Mouse (Mus musculus) kidney, postnatal 36 days (tissue): ENCODE measurements around the gene Slc16a8.
"Not testable (repeated sequence)": the region's sequence is repeated elsewhere in the genome, so short reads cannot be mapped to it uniquely, and the experiment has no call there.

Experiments used
- DNase-seq, 2 experiments: peaks; one replicate each; pipeline ENCODE4 v3.0.0; 2021 to 2022; ENCODE audit warnings: mixed read lengths in 2 of 2

The Slc16a8 gene

DNA sequence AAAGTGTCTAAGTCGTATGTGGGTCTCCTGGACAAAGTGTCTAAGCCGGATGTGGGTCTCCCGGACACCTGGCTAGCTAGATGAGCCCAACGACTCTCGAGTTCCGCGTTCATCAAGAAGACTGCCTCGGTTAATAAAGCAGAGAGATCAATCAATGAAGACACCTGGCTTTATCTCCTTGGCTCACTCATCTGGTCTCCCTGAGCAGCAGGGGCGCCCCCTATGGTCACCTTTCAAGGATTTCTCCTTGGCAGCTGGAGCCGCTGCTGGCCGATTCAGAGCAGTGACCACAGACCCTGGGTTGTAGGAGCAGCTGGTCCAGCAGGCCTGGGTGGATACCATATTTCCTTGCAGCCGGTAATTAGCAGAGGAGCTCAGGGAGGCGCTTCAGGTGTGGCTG, 7.8 kb upstream of the Slc16a8 start:
- peak; percentile 27 to 73 for DNase-seq

- DNase-seq, result no peak
Observed at GRCm38 (mm10) chr15:79261757-79262156, 7.2 kb upstream of the Slc16a8 start.

DNA sequence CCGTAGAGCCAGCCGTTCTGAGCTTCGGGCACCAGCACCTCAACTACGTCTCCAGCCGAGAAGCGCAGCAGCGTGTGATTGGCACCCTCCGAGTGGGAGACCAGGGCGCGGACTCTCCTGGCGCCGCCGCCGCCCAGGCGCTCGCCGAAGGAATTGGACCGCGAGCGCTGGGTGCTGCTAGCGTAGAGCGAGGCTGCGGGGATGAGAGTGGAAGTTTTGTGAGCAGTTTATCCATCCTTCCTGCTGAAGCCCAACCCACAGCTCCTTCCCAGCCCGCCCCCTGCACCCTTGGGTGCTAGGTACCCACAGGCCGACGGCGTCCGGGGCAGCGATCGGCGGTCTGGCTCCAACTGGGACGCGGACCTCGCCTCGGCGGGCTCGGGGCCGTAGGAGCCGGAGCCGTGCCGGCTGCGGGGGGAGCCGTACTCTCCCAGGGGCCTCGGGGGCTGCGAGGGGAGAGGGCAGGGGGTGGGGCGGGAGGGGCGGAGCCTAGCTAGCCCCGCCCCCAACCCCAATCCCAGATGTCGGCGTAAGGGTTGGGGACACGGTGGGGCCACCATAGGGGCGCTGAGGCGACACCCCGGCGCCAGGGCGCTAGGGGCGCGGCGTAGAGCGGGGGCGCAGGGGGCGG, 6.6 kb upstream of the Slc16a8 start:
- peak; percentile 32 to 62 for DNase-seq

GRCm38 (mm10) chr15:79258521-79258920, 4.0 kb upstream of the Slc16a8 start:
- DNase-seq, result peak; percentile 86 to 94

DNA sequence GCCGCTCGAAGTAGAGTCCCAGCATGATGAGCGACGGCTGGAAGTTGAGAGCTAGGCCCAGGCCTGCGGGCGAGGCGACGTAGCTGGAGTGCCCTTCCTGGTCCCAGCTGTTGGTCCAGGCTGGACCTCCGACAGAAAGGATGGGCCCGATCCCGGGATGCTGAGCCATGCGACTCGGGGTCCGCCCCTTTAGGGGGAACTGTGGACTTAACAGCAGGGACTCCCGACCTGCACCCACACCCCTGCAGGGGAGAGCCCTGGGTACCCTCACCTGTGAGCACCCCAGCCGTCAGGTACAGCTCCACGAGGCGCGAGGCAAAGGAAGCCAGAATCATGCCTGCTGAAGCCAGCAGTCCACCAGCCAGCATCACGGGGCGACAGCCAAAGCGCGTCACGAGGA, 2.0 kb downstream of the Slc16a8 start:
- no peak for DNase-seq

DNA sequence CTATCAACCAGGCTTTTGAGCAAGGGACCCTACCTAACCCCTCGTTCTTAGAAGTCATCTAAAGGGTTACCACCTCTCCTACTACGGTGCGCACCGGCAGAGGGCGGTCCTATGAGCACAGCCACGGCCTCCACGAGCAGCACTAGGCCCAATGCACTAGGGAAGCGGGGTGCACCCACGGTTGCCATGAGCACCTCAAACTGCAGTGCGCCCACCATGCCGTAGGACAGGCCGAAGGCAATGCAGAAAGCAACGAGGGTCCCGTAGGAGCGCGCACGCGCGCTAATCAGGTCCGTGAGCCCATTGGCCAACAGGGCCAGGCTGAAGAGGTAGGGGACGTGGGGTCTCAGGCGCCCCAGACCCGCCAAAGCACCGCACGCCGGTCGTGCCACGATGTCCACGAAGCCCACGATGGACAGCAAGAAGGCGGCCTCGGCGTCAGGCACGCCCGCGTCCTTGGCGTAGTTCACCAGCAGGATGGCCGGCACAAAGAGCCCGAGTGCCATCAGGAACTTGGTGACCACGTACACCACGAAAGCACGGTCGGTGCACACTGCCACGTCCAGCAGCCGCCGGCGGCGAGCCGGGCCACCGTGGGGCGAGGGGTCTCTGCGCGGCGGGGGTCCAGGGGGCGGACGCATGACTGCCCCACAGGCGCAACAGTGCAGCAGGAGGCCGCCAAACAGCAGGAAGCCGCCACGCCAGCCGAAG, 2.6 kb downstream of the Slc16a8 start:
- peak in 1 of 2 experiments; percentile 45 for DNase-seq

- DNase-seq, result no peak
Observed at GRCm38 (mm10) chr15:79251168-79251567, 3.4 kb downstream of the Slc16a8 start.

- DNase-seq, result no peak
Observed at GRCm38 (mm10) chr15:79250236-79250635, 4.3 kb downstream of the Slc16a8 start.

DNA sequence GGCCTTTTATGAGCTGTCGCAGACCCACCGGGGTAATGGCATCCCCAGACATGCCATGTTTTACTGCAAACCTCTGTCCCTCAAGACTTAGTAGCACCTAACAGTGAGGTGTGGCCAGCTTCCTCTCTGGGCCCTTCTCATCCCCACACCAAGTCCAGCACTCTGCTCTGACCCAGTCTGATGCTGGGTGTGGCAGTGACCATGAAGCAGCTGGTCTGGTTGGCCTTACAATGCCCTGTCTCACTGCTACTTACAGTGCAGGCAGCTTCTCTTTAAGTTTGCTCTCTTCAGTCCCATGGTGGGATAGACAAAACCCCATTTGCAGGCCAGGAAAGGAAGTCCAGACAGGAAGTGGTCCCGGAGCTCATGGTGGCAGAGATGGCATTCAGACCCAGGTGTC, 9.2 kb downstream of the Slc16a8 start:
- DNase-seq, result no peak

- DNase-seq, result peak; percentile 52 to 61
Observed at GRCm38 (mm10) chr15:79244071-79244893, 10.3 kb downstream of the Slc16a8 start.

- DNase-seq, result peak; percentile 96 to 97
Observed at GRCm38 (mm10) chr15:79243234-79244042, 11.1 kb downstream of the Slc16a8 start.

DNA sequence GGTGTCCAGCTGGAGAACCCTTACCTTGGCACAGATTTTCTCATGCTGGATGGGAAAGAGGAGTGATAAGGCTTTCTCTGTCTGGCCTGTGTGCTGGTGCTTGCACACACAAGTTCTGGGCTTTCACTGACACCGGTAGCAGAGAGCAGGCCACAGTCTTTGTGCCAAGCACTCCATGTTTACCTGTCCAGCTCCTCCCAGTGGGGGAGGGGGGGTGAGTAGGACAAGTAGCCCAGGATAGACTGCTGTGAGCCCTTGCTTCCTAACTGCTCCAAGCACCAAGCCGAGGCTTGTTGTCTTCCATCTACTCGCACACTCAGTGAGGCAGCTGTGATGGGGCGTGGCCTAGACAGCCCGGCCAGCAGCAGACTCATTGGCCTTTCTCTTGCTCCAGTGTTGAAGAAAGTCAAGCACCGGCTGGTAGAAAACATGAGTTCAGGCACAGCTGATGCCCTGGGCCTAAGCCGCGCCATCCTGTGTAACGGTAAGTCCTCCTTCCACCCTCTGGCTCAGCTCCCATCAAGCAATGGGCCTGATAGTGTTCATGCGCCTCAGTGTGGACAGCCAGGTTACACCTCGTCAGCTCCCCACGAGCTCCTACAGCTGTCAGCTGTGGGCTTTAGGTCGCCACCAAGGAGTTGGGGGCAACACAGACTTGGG, 11.9 kb downstream of the Slc16a8 start:
- DNase-seq, result no peak

- DNase-seq, result no peak
Observed at GRCm38 (mm10) chr15:79238036-79238435, 16.5 kb downstream of the Slc16a8 start.

DNA sequence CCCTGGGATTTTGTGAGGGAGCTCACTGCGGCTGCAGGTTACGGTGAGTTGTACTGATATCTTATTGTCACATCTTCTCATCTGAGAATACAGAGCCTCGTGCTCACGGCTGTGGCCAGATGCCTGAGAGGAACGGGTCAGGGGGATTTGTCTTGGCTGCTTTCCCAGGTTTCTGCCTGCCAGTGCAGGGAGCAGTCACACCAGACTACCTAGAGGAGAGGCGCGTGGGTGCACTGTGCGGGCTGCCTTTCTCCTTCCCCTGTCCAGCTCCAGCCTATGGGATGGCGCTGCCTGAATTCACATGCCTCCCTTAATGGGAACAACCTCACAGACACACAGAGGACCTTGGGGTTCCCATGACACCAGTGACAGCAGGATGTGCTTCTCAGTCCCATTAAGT, 19.3 kb downstream of the Slc16a8 start:
- no peak for DNase-seq

DNA sequence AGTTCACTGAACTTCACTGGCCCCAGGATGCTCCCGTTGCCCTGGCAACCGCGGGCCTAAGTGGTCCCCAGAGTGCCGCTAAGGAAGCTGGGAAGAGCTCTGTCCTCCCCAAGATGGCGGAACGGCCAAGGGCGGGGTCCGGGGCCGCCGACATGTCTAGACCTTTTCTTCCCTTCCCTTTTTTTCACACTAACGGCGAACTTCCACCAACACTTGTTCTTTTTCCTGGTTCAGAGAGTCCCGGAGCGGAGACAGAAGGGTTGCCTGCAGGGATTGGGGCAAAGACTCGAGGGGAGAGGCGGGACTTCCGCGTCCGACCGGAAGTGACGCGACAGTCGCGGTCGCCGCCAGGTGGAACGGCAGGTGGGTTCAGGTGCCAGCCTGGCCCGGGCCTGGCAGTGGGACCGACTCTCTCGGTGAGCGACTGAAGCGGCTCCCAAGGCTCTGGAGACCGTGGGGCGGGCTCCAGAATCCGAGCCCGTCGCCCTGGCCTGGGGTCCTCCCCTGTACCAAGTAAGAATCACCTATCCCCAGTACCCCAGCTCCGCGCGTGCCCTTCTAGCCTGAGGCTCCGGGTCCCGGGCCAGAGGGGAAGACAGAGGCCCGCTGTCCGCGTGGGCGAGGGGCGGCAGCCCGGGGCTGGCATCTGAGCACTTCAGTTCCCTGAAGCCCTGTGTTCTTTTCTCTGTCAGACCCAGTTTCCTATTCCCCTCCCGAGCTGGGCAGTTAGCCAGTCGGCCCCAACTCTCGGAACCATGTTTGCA, 25.3 kb downstream of the Slc16a8 start, which contains the start of the genes Pick1 and Gm49486:
TSS of gene Pick1 (plus strand) at position 116 of the 764 bp plus-strand sequence.
TSS of gene Gm49486 (plus strand) at position 334 of the 764 bp plus-strand sequence.
- DNase-seq, result peak; percentile 92 to 95

GRCm38 (mm10) chr15:79225780-79226179, 28.8 kb downstream of the Slc16a8 start:
- not testable (repeated sequence) for DNase-seq

DNA sequence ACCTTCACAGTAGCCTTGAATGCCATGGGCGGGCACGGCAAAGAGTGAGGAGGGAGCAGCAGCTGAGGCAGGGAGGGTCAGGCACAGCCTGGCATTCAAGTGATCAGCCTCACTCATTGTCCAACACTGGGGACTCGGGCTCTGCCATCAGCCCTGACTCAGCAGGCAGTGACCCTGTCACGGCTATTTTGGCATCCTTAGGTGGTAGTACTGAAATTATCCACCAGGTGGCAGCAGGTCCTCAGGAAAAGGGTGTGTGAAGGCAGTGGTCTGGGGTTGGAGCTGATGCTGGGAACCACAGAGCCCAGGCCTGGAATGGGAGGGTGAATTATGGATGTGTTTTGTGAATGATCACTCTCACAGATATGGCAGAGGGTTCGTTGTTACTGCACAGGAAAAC, 29.9 kb downstream of the Slc16a8 start:
- peak; percentile 78 to 91 for DNase-seq

DNA sequence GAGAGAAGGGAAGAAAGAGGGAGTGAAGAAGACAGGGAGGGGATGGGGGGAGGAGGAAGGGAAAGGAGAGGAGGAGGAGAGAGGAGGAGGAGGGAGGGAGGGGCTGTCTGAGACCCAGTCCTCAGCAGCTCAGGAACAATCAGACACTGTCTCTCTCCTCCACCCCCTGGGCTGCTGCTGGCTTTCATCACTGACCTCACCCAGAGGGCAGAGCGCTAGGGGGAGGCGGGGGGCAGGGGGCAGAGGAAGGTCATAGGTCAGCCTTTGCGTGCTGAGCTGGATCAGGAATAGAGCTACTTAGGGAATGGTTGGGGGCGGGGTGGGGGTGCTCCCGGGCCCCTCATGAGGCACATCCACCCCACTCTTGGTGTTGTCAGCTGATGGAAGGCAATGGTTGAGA, 30.9 kb downstream of the Slc16a8 start:
- DNase-seq, result no peak

GRCm38 (mm10) chr15:79219572-79219971, 35.0 kb downstream of the Slc16a8 start:
- peak; percentile 15 to 30 for DNase-seq

DNA sequence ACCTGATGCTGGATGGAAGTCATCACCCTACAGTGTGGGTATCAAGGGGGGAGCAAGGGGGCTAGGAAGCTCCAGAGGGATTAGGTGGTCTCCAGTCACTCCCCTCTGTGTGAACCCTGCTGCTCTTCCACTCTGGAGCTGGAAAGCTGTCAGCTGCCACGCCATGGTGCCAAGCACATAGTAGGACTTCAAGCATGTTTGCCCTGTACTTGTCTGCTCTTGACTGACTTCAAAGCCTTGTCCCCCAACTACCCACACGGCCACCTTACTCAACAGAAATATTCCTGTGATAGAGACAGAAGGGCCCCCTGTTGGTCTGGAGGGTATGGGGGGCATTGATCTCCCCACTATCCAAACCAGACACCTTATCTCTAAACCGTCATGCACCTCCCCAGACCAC, 38.4 kb downstream of the Slc16a8 start:
- no peak for DNase-seq

DNA sequence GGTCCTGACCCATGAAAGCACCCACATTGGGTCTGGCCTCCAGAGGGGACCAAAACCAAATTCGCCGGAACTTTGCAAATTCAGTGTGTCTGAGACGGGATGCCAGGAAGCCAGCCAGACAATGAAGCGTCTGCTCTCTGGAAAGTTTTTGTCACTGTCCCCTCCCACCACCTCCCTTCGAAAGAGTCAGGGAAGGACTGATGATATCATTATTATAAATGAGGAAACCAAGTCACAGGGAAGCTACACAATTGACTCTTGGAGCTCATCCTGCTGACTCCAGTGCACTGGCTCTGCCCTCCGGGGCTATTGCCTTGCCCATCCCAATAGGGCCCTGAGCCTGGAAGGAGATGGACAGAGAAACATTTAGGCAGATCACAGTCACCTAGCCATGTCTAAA, 41.0 kb downstream of the Slc16a8 start:
- peak; percentile 27 to 39 for DNase-seq
